Mouse (Mus musculus): ENCODE measurements around the gene Fgfbp1. TPM values are rescaled to one million over a fixed set of nuclear protein-coding genes. Genes with fewer than 3 reads are reported as not detected.

Fgfbp1 gene
- total and polyA plus RNA-seq, 3 experiments, result not detected

- Histone ChIP-seq H3K79me2 (ENCODE audit: control insufficient read depth, insufficient read depth, low read length, poor library complexity) (no peaks in the 10 kb centered on the region), H3K9me3 (replicated peaks; ENCODE audit: insufficient read depth, low read length) (no peaks in the 10 kb centered on the region)
Observed at GRCm38 (mm10) chr5:43970532-43970931, 11.0 kb downstream of the Fgfbp1 start.

GRCm38 (mm10) chr5:43968634-43969033 lies 12.9 kb downstream of the Fgfbp1 start:
- H3K79me2 ChIP-seq (ENCODE audit: control insufficient read depth, insufficient read depth, low read length, poor library complexity), result no peaks in the 10 kb centered on the region
- no peak overlapping the region for H3K27ac ChIP-seq (ENCODE audit: control insufficient read depth, low read depth, low read length)
- TF ChIP-seq MEF2A (IDR thresholded peaks at IDR 0.05; ENCODE audit: extremely low read depth, insufficient replicate concordance, low read depth, low read length, poor library complexity, severe bottlenecking) (no peak), RAD21 (IDR thresholded peaks at IDR 0.05; ENCODE audit: low read depth, low read length) (no peak), SMC3 (IDR thresholded peaks at IDR 0.05; ENCODE audit: low read depth, low read length) (no peak), ETS1 (IDR thresholded peaks at IDR 0.05; ENCODE audit: low read depth, low read length) (no peak), UBTF (IDR thresholded peaks at IDR 0.05; ENCODE audit: borderline replicate concordance, insufficient read depth, low read depth, low read length) (no peak), TAL1 (IDR thresholded peaks at IDR 0.05; ENCODE audit: low read length) (no peak), MYB (IDR thresholded peaks at IDR 0.05; ENCODE audit: low read depth, low read length) (no peak), ZNF384 (IDR thresholded peaks at IDR 0.05; ENCODE audit: low read depth, low read length) (no peak)
- no peaks in the 10 kb centered on the region for H3K9me3 ChIP-seq (replicated peaks; ENCODE audit: insufficient read depth, low read length)
- H3K36me3 ChIP-seq (ENCODE audit: control insufficient read depth in 1 of 2, insufficient read depth in 2 of 2, low read length in 2 of 2), result no peaks in the 10 kb centered on the region
- H3K4me3 ChIP-seq (ENCODE audit: control insufficient read depth in 1 of 2, insufficient read depth in 1 of 2, low read depth in 2 of 2, low read length in 2 of 2), result no peak overlapping the region
- no peaks in the 10 kb centered on the region for H3K27me3 ChIP-seq (ENCODE audit: control insufficient read depth in 1 of 2, insufficient read depth in 2 of 2, low read length in 2 of 2)
- H3K9ac ChIP-seq (ENCODE audit: control insufficient read depth, low read depth, low read length, poor library complexity, severe bottlenecking), result no peak overlapping the region
- no peaks in the 10 kb centered on the region for H3K4me1 ChIP-seq (ENCODE audit: control insufficient read depth in 1 of 2, insufficient read depth in 2 of 2, low read length in 2 of 2)
- no peak for DNase-seq (ENCODE audit: low read depth, low spot score)

More at GRCm38 (mm10) chr5:43970532-43970931, 11.0 kb downstream of the Fgfbp1 start:
- DNase-seq (ENCODE audit: low read depth, low spot score), result no peak
- TF ChIP-seq CHD2 (IDR thresholded peaks at IDR 0.05; ENCODE audit: low read length) (no peak), POLR2AphosphoS5 (IDR thresholded peaks at IDR 0.05; ENCODE audit: borderline replicate concordance, low read depth, low read length) (no peak), SMC3 (IDR thresholded peaks at IDR 0.05; ENCODE audit: low read depth, low read length) (no peak), GATA1 (IDR thresholded peaks at IDR 0.05; ENCODE audit: low read depth, low read length) (no peak), NELFE (IDR thresholded peaks at IDR 0.05; ENCODE audit: low read depth, low read length) (no peak)
- no peaks in the 10 kb centered on the region for H3K27me3 ChIP-seq (ENCODE audit: control insufficient read depth in 1 of 2, insufficient read depth in 2 of 2, low read length in 2 of 2)
- no peaks in the 10 kb centered on the region for H3K36me3 ChIP-seq (ENCODE audit: control insufficient read depth in 1 of 2, insufficient read depth in 2 of 2, low read length in 2 of 2)
- no peak overlapping the region for H3K4me3 ChIP-seq (ENCODE audit: control insufficient read depth in 1 of 2, insufficient read depth in 1 of 2, low read depth in 2 of 2, low read length in 2 of 2)
- no peak overlapping the region for H3K27ac ChIP-seq (ENCODE audit: control insufficient read depth, low read depth, low read length)
- no peaks in the 10 kb centered on the region for H3K4me1 ChIP-seq (ENCODE audit: control insufficient read depth in 1 of 2, insufficient read depth in 2 of 2, low read length in 2 of 2)
- no peak overlapping the region for H3K9ac ChIP-seq (ENCODE audit: control insufficient read depth, low read depth, low read length, poor library complexity, severe bottlenecking)

GRCm38 (mm10) chr5:43961056-43961455 lies 20.5 kb downstream of the Fgfbp1 start:
- TF ChIP-seq MEF2A (IDR thresholded peaks at IDR 0.05; ENCODE audit: extremely low read depth, insufficient replicate concordance, low read depth, low read length, poor library complexity, severe bottlenecking), result no peak
- DNase-seq (ENCODE audit: low read depth, low spot score), result no peak
- H3K9ac ChIP-seq (ENCODE audit: control insufficient read depth, low read depth, low read length, poor library complexity, severe bottlenecking), result no peak overlapping the region

More at GRCm38 (mm10) chr5:43961056-43961455, 20.5 kb downstream of the Fgfbp1 start:
- H3K36me3 ChIP-seq (ENCODE audit: control insufficient read depth in 1 of 2, insufficient read depth in 2 of 2, low read length in 2 of 2), result no peaks in the 10 kb centered on the region
- H3K27ac ChIP-seq (ENCODE audit: control insufficient read depth, low read depth, low read length), result no peak overlapping the region
- H3K4me3 ChIP-seq (ENCODE audit: control insufficient read depth in 1 of 2, insufficient read depth in 1 of 2, low read depth in 2 of 2, low read length in 2 of 2), result no peak overlapping the region
- no peaks in the 10 kb centered on the region for H3K9me3 ChIP-seq (replicated peaks; ENCODE audit: insufficient read depth, low read length)
- H3K27me3 ChIP-seq (ENCODE audit: control insufficient read depth in 1 of 2, insufficient read depth in 2 of 2, low read length in 2 of 2), result no peaks in the 10 kb centered on the region
- H3K4me1 ChIP-seq (ENCODE audit: control insufficient read depth in 1 of 2, insufficient read depth in 2 of 2, low read length in 2 of 2), result no peaks in the 10 kb centered on the region
- no peaks in the 10 kb centered on the region for H3K79me2 ChIP-seq (ENCODE audit: control insufficient read depth, insufficient read depth, low read length, poor library complexity)

Data from MEL (cell line).